Mouse (Mus musculus) kidney, adult 2 months (tissue): Measurements from ENCODE around the gene Slc36a2.

ENCODE experiments used
- CTCF ChIP-seq: fragments of 200-500 bp; conservative IDR thresholded peaks from 2 replicates; pipeline ENCODE4 v1.5.1; 2011; ENCODE audit warnings: low read depth, mild to moderate bottlenecking, control low read depth, low read length, moderate library complexity, mixed read lengths; ENCODE audit not compliant: insufficient read depth, insufficient read length
- POLR2A ChIP-seq: fragments of 200-500 bp; IDR thresholded peaks from one replicate; pipeline ENCODE4 v1.6.1; 2011; ENCODE audit warnings: low read depth, low read length, control low read depth

DNA sequence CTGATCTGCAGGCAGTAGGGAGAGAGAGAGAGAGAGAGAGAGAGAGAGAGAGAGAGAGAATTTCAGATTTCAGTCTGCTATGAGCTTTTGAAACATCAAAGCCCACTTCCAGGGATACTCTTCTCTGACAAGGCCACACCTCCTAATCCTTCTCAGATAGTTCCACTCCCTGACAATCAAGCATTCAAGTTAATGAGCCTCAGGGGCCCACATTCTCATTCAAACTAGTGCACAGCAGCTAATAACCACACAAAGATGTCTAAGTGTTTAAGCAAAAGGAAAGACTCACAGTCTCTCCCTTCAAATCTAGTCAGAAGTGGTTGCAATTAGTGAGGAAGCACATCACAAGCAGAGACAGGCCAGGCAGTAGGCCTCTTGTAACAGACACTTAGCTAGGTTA, 64.6 kb downstream of the Slc36a2 start:
- TF ChIP-seq CTCF, result no peak
- TF ChIP-seq POLR2A, result no peak
